Mouse (Mus musculus) embryonic fibroblast, embryonic 13.5 days (primary cell): ENCODE data around the gene Lelp1.

Experiments
- CTCF ChIP-seq: IDR thresholded peaks from 2 replicates; pipeline ENCODE4 v1.5.1; 2011; ENCODE audit warnings: mild to moderate bottlenecking, control low read depth, low read length, moderate library complexity, borderline replicate concordance; ENCODE audit not compliant: insufficient read depth
- POLR2A ChIP-seq: IDR thresholded peaks from 2 replicates; pipeline ENCODE4 v1.6.1; 2011; ENCODE audit warnings: low read depth, mild to moderate bottlenecking, control low read depth, low read length, moderate library complexity

GRCm38 (mm10) chr3:92142644-92143043 is at the start of gene Lelp1:
- TF ChIP-seq POLR2A: no peak
- TF ChIP-seq CTCF: no peak
